Mouse (Mus musculus): ENCODE results near the gene Adra1b. TPM values are rescaled to one million over a fixed set of nuclear protein-coding genes. Genes with fewer than 3 reads are reported as not detected.

Gene Adra1b
- polyA plus RNA-seq, 1 experiment from 2014 or later, result 6.0 TPM

DNA sequence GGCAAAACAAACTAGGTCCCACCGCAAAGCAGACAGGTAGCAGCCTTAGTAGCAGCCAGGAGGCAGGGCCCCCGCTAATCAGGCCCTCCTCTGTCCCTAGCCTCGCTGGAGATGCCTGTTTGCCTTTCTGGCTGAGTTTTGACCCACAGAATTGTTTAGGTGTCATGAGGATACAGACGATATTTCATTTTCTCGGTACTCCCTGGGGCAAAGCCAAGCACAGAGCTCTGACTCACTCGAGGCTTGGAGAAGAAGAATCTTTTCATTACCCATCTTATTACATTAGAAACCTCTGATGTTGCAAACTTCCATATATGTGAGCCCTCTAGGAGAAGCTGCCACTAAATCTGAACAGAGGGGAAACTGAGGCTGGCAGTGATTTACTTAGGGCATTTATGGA is 60.5 kb downstream of the Adra1b start:
- no peak for ATAC-seq (replicated peaks; ENCODE audit: extremely low read depth, insufficient read depth, low FRiP score)
- Histone ChIP-seq H3K4me3 (ENCODE audit: low read length) (no peak overlapping the region), H3K4me2 (ENCODE audit: low read depth, low read length) (no peak overlapping the region), H3K27me3 (ENCODE audit: control insufficient read depth, insufficient read depth, low read length) (peaks cover 10% of the 10 kb centered on the region; the same call in 1 of the 2 replicates), H3K36me3 (ENCODE audit: control insufficient read depth, insufficient read depth) (no peaks in the 10 kb centered on the region), H3K9ac (ENCODE audit: low read length) (no peak overlapping the region), H3K9me3 (replicated peaks; ENCODE audit: control insufficient read depth, low read length) (no peaks in the 10 kb centered on the region), H3K4me1 (ENCODE audit: control insufficient read depth, insufficient read depth, low read length) (peaks cover 5% of the 10 kb centered on the region; the same call in 1 of the 2 replicates), H3K27ac (ENCODE audit: low read length) (no peak overlapping the region)
- WGBS, result 61% methylated on average over 6 of the region's 6 CpGs

GRCm38 (mm10) chr11:43835880-43836740 is 64.9 kb downstream of the Adra1b start:
- peak overlapping the region; percentile 63 for H3K4me3 ChIP-seq (ENCODE audit: low read length)
- 7% methylated on average over 45 of the region's 68 CpGs for WGBS
- H3K4me1 ChIP-seq (ENCODE audit: control insufficient read depth, insufficient read depth, low read length), result peaks cover 8% of the 10 kb centered on the region
- peak; percentile 93 for ATAC-seq (replicated peaks; ENCODE audit: extremely low read depth, insufficient read depth, low FRiP score)
- peak overlapping the region; percentile 65 for H3K4me2 ChIP-seq (ENCODE audit: low read depth, low read length)
- no peaks in the 10 kb centered on the region for H3K9me3 ChIP-seq (replicated peaks; ENCODE audit: control insufficient read depth, low read length)
- H3K36me3 ChIP-seq (ENCODE audit: control insufficient read depth, insufficient read depth), result no peaks in the 10 kb centered on the region
- H3K27ac ChIP-seq (ENCODE audit: low read length), result peak overlapping the region; percentile 65
- peaks cover 16% of the 10 kb centered on the region; the same call in 1 of the 2 replicates for H3K27me3 ChIP-seq (ENCODE audit: control insufficient read depth, insufficient read depth, low read length)
- H3K9ac ChIP-seq (ENCODE audit: low read length), result peak overlapping the region; percentile 78

- ATAC-seq (replicated peaks; ENCODE audit: extremely low read depth, insufficient read depth, low FRiP score), result no peak
- Histone ChIP-seq H3K4me2 (ENCODE audit: low read depth, low read length) (peak overlapping the region; percentile 65), H3K4me1 (ENCODE audit: control insufficient read depth, insufficient read depth, low read length) (peaks cover 8% of the 10 kb centered on the region), H3K4me3 (ENCODE audit: low read length) (peak overlapping the region; percentile 63), H3K9ac (ENCODE audit: low read length) (no peak overlapping the region), H3K27ac (ENCODE audit: low read length) (no peak overlapping the region), H3K27me3 (ENCODE audit: control insufficient read depth, insufficient read depth, low read length) (peaks cover 16% of the 10 kb centered on the region; the same call in 1 of the 2 replicates), H3K36me3 (ENCODE audit: control insufficient read depth, insufficient read depth) (no peaks in the 10 kb centered on the region), H3K9me3 (replicated peaks; ENCODE audit: control insufficient read depth, low read length) (no peaks in the 10 kb centered on the region)
- 93% methylated on average over 15 of the region's 15 CpGs for WGBS
These were observed 65.6 kb downstream of the Adra1b start for GRCm38 (mm10) chr11:43835456-43835855.

GRCm38 (mm10) chr11:43834531-43834930 is 66.5 kb downstream of the Adra1b start:
- Histone ChIP-seq H3K4me3 (ENCODE audit: low read length) (peak overlapping the region; percentile 63), H3K36me3 (ENCODE audit: control insufficient read depth, insufficient read depth) (no peaks in the 10 kb centered on the region), H3K4me1 (ENCODE audit: control insufficient read depth, insufficient read depth, low read length) (peaks cover 8% of the 10 kb centered on the region), H3K27me3 (ENCODE audit: control insufficient read depth, insufficient read depth, low read length) (peaks cover 16% of the 10 kb centered on the region; the same call in 1 of the 2 replicates), H3K4me2 (ENCODE audit: low read depth, low read length) (peak overlapping the region; percentile 65), H3K9ac (ENCODE audit: low read length) (peak overlapping the region; percentile 60), H3K9me3 (replicated peaks; ENCODE audit: control insufficient read depth, low read length) (no peaks in the 10 kb centered on the region), H3K27ac (ENCODE audit: low read length) (peak overlapping the region; percentile 15; the same call in 1 of the 2 replicates)
- no peak for ATAC-seq (replicated peaks; ENCODE audit: extremely low read depth, insufficient read depth, low FRiP score)
- WGBS, result 40% methylated on average over 11 of the region's 11 CpGs

DNA sequence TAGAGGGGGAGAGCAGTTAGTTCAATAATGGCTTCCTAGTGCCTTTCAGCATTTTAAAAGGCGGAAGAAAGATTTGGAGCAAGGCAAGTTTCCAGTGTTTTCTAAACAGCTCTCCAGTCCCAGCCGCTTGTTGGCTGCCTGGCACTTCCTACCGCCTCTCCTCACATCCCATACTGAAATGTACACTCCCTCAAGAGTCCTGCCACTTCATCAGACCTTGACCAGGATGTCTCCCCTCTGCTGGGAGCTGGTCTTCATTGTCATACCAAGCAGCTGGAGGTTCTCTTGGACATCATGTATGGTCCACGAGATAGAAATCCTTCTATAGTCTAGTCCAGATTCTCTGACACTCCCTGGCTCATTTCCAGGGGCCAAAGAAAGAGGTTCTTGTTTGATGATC is 69.5 kb downstream of the Adra1b start:
- no peaks in the 10 kb centered on the region for H3K36me3 ChIP-seq (ENCODE audit: control insufficient read depth, insufficient read depth)
- no peaks in the 10 kb centered on the region for H3K9me3 ChIP-seq (replicated peaks; ENCODE audit: control insufficient read depth, low read length)
- H3K4me1 ChIP-seq (ENCODE audit: control insufficient read depth, insufficient read depth, low read length), result peaks cover 4% of the 10 kb centered on the region
- WGBS, result 62% methylated on average over 4 of the region's 4 CpGs
- ATAC-seq (replicated peaks; ENCODE audit: extremely low read depth, insufficient read depth, low FRiP score), result no peak
- H3K27ac ChIP-seq (ENCODE audit: low read length), result no peak overlapping the region
- H3K9ac ChIP-seq (ENCODE audit: low read length), result no peak overlapping the region
- H3K27me3 ChIP-seq (ENCODE audit: control insufficient read depth, insufficient read depth, low read length), result 0 out of 2 replicates have a peak, but pooled peaks cover 8% of the 10 kb centered on the region
- no peak overlapping the region for H3K4me3 ChIP-seq (ENCODE audit: low read length)
- no peak overlapping the region for H3K4me2 ChIP-seq (ENCODE audit: low read depth, low read length)

DNA sequence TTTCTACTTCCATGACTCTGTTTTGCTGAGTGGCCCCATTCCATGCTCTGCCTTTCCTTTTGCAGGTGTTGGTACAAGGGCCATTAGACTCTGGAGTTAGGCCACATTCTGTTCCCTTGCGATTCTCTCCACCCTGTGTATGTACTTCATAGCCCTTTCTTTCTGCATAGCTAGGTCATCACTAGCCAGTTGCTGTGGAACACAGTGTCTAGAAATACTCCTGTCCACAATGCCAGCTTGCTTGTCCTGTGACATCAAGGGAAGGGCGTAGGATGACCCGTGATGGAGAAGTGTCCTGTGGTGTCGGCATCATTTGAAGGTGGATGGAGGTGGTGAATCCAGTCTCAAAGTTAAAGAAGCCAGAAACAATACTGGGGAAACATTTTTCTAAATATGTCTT is 74.2 kb downstream of the Adra1b start:
- Histone ChIP-seq H3K27ac (ENCODE audit: low read length) (no peak overlapping the region), H3K9ac (ENCODE audit: low read length) (no peak overlapping the region), H3K4me1 (ENCODE audit: control insufficient read depth, insufficient read depth, low read length) (peaks cover 1% of the 10 kb centered on the region; the same call in 1 of the 2 replicates), H3K4me2 (ENCODE audit: low read depth, low read length) (no peak overlapping the region), H3K9me3 (replicated peaks; ENCODE audit: control insufficient read depth, low read length) (no peaks in the 10 kb centered on the region), H3K27me3 (ENCODE audit: control insufficient read depth, insufficient read depth, low read length) (no peaks in the 10 kb centered on the region), H3K36me3 (ENCODE audit: control insufficient read depth, insufficient read depth) (no peaks in the 10 kb centered on the region), H3K4me3 (ENCODE audit: low read length) (no peak overlapping the region)
- no peak for ATAC-seq (replicated peaks; ENCODE audit: extremely low read depth, insufficient read depth, low FRiP score)
- 92% methylated on average over 4 of the region's 4 CpGs for WGBS

DNA sequence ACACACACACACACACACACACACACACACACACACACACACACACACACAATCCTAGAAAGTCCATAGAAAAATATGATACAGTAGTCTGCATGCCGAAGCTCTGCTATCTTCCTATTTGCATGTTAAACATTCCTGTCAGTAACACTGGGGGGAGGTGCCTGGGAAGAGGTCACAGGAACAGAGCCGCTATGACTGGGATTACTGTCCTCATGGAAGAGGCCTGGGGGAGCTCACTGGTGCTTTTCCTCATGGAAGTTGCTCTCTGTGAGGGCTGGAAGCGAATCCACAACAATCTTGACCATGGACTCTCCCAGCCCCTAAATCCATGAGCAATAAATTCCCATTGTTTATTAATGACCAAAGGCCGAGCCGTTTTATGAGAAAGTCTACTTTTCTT is 77.7 kb downstream of the Adra1b start:
- peak overlapping the region; percentile 75 for H3K27ac ChIP-seq (ENCODE audit: low read length)
- H3K27me3 ChIP-seq (ENCODE audit: control insufficient read depth, insufficient read depth, low read length), result no peaks in the 10 kb centered on the region
- no peaks in the 10 kb centered on the region for H3K36me3 ChIP-seq (ENCODE audit: control insufficient read depth, insufficient read depth)
- WGBS, result 43% methylated on average over 5 of the region's 5 CpGs
- H3K4me2 ChIP-seq (ENCODE audit: low read depth, low read length), result no peak overlapping the region
- ATAC-seq (replicated peaks; ENCODE audit: extremely low read depth, insufficient read depth, low FRiP score), result peak; percentile 75
- H3K9me3 ChIP-seq (replicated peaks; ENCODE audit: control insufficient read depth, low read length), result no peaks in the 10 kb centered on the region
- no peak overlapping the region for H3K9ac ChIP-seq (ENCODE audit: low read length)
- no peak overlapping the region for H3K4me3 ChIP-seq (ENCODE audit: low read length)
- peaks cover 14% of the 10 kb centered on the region for H3K4me1 ChIP-seq (ENCODE audit: control insufficient read depth, insufficient read depth, low read length)

- WGBS, result 33% methylated on average over 11 of the region's 11 CpGs
- peak overlapping the region; percentile 68 for H3K9ac ChIP-seq (ENCODE audit: low read length)
These were observed 80.2 kb downstream of the Adra1b start for GRCm38 (mm10) chr11:43820552-43821460.

More at GRCm38 (mm10) chr11:43820552-43821460, 80.2 kb downstream of the Adra1b start:
- H3K4me2 ChIP-seq (ENCODE audit: low read depth, low read length), result peak overlapping the region; percentile 55
- H3K36me3 ChIP-seq (ENCODE audit: control insufficient read depth, insufficient read depth), result no peaks in the 10 kb centered on the region
- peak overlapping the region; percentile 22; the same call in 1 of the 2 replicates for H3K4me3 ChIP-seq (ENCODE audit: low read length)
- H3K27ac ChIP-seq (ENCODE audit: low read length), result peak overlapping the region; percentile 95
- ATAC-seq (replicated peaks; ENCODE audit: extremely low read depth, insufficient read depth, low FRiP score), result peak; percentile 77
- peaks cover 14% of the 10 kb centered on the region for H3K4me1 ChIP-seq (ENCODE audit: control insufficient read depth, insufficient read depth, low read length)
- no peaks in the 10 kb centered on the region for H3K9me3 ChIP-seq (replicated peaks; ENCODE audit: control insufficient read depth, low read length)
- no peaks in the 10 kb centered on the region for H3K27me3 ChIP-seq (ENCODE audit: control insufficient read depth, insufficient read depth, low read length)

Data from heart, embryonic 16.5 days (tissue).